Mouse (Mus musculus) ovary, postnatal 14 days (tissue): Measurements from ENCODE around the gene Zc3hav1.

Experiments
- DNase-seq: peaks from one replicate; pipeline ENCODE4 v3.0.0; 2022; ENCODE audit warnings: low spot score

Gene Zc3hav1

GRCm38 (mm10) chr6:38352451-38352850 lies 2.0 kb downstream of the Zc3hav1 start:
- DNase-seq, result no peak

DNA sequence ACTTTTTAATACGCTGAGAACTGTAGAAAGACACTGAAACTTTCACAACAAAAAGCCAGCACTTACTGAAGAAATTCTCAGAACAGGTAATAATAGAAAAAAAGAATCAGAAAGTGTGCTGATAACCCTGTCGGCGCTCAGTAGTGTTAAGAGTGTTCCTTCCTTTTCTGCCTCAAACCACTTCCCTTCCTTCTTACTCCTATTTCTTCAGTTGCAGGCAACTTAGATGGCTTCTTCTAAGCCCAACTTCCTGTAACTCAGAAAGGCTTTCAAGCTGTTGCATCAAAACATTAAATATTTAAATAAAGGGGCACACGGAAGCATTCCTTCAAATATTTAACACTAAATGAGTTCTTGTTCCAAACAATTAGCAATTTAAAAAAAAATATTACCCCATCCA lies 2.5 kb downstream of the Zc3hav1 start:
- no peak for DNase-seq

DNA sequence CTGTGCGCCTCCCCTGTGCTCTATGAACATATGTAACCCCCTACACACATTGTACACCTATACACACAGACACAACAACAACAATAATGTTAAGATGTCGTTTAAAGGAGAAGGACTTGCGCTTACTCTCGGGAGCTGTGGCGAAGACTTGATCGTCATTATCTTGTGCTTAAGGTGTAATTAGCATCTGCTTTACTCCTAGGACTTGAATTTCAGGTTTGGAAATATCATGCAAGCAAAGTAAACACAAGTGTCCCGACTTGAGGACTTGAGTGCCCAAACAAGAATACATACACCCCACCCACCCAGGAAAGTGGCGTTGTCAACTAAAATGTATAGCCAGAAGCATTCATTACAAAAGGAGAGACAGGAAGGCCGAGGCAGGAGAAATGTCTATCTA lies 4.6 kb downstream of the Zc3hav1 start:
- no peak for DNase-seq

GRCm38 (mm10) chr6:38348811-38349453 lies 5.5 kb downstream of the Zc3hav1 start:
- no peak for DNase-seq

DNA sequence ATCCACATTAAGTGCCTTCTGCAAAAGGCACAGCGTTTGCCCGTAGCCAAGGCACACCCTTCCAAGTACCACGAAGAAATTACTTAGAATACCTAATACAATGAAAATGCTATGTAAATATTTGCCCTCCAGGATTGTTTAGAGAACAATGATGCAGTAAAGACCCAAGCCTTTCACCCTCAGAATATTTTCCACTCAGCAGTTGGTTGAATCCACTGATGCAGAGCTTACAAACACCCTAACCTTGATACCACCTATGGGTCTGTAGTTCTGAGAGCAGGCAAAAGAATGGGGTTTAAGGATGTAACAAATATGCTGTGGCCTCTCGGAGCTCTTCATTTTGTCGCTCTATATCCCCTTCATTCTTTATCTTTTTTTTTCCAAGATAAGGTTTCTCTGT lies 6.5 kb downstream of the Zc3hav1 start:
- no peak for DNase-seq

DNA sequence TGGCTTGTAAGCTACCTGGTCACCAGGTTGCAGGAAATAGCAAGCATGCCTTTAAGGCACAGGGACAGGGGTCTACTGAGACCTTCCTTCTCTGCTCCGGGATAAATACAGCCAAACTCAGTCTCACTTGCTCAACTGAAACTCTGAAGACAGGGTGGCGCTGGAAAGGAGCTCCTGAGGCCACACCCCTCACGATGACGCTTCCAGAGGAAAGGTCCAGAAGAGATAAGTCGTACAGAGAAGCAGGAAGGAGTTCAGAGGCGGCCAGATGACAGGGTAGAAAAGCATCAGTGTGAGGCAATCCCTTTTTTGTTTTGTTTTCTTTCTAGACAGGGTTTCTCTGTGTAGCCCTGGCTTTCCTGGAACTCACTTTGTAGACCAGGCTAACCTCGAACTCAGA lies 8.6 kb downstream of the Zc3hav1 start:
- DNase-seq, result no peak

- DNase-seq, result no peak
Observed at GRCm38 (mm10) chr6:38344006-38344670, 10.3 kb downstream of the Zc3hav1 start.

- no peak for DNase-seq
Observed at GRCm38 (mm10) chr6:38343581-38343980, 10.8 kb downstream of the Zc3hav1 start.

DNA sequence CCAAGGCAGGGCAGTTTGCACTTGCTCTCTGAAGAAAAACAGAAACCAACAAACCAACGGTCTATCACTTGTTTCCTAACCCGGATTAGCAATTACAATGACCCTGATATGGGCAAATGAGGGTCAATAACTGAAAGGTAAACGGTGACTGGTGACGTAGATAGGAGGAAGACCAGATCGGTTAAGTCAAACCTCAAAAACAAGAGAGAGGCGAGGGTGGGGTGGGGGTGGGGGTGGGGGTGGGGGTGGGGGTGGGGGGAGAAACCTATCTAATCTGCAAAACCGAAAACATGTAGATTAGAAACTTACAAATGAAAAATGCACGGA lies 11.8 kb downstream of the Zc3hav1 start:
- DNase-seq, result no peak

- no peak for DNase-seq
Observed at GRCm38 (mm10) chr6:38341751-38342665, 12.4 kb downstream of the Zc3hav1 start.

GRCm38 (mm10) chr6:38339078-38339477 lies 15.3 kb downstream of the Zc3hav1 start:
- DNase-seq, result no peak

GRCm38 (mm10) chr6:38337951-38338350 lies 16.5 kb downstream of the Zc3hav1 start:
- no peak for DNase-seq

DNA sequence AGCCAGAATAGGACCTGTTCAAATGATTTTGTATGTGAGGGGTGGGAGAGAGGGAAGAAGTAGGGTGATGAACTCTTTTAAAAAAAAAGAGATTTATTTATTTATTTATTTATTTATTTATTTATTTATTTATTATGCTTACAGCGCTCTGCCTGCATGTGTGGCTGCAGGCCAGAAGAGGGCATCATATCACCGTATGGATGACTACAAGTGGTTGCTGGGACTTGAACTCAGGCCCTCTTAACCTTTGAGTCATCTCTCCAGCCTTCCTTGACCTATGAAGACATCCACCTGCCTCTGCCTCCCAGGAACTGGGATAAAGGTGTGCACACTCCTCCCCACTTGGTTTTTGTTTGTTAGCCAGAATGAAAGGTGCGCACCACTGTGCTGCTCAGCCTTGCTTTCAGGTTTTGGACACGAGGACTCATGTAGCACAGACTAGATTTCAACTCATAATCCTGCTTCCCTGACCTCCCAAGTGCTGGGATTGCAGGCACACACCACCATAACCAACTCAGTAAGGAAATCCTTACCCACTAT lies 17.2 kb downstream of the Zc3hav1 start:
- DNase-seq, result no peak

DNA sequence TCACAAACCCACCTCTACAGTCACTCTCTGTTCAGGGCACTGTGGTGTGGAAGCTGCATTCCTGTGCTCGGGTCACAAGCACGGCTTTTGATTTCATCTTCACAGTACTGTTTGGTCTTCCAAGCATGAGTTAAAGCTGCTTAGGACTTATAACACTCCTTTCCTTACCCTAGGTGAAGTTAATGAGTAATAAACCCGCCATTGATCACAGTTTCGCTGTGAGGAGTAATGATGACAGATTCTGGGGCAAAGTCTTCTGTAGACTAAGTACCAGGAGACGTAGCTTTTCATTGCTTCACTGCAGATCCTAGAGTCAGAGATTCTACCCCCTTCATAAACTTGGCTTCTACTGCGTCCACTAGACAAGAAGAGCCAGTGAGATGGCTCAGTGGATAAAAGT lies 19.1 kb downstream of the Zc3hav1 start:
- DNase-seq, result no peak

GRCm38 (mm10) chr6:38326596-38326995 lies 27.8 kb downstream of the Zc3hav1 start:
- DNase-seq, result no peak

DNA sequence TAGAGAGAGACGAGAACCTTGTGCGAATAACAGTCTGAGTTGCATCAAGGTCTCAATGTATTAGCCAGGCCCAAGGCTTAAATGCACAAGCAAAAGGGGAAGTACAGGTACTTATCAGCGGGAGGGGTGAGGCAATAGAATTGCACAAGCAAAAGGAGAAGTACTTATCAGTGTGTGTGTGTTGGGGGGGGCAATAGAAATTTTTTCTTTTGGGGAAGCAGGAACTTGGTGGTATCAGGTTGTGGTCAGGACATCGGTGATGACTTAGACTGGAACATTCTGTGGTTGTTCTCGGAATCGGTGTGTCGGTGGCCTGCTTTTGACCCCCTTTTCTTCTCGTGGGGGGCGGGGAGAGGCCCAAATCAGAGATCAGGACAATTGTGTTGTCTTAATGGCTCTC lies 33.8 kb downstream of the Zc3hav1 start:
- DNase-seq, result no peak

- no peak for DNase-seq
Observed at GRCm38 (mm10) chr6:38316050-38316449, 38.4 kb downstream of the Zc3hav1 start.

GRCm38 (mm10) chr6:38309741-38310140 lies 44.7 kb downstream of the Zc3hav1 start:
- no peak for DNase-seq

- DNase-seq, result no peak
Observed at GRCm38 (mm10) chr6:38304981-38305380, 49.4 kb downstream of the Zc3hav1 start.

GRCm38 (mm10) chr6:38298761-38299401 lies 55.5 kb downstream of the Zc3hav1 start, which contains the start of gene Zc3hav1l:
Zc3hav1l (minus strand) TSS chr6:38299259.
- peak; percentile 65 for DNase-seq

- no peak for DNase-seq
Observed at GRCm38 (mm10) chr6:38298246-38298635, 56.2 kb downstream of the Zc3hav1 start.

- DNase-seq, result no peak
Observed at GRCm38 (mm10) chr6:38297580-38298245, 56.7 kb downstream of the Zc3hav1 start.
